ENCODE assay signal across 9 mouse cellular contexts in genomic region chr1:92137136-92137848, GRCm38 (mm10). TPM values are rescaled to one million over a fixed set of nuclear protein-coding genes. Genes with fewer than 3 reads are reported as not detected.
DNase-seq lines count a peak whose midpoint lies in the region; ATAC-seq and TF ChIP-seq lines count a peak whose summit lies in the region.
"Had no signal": no experiment of that assay in that cellular context is flagged by ENCODE, and none has a peak within 500 bp of the region (broad histone marks: within the 10 kb centered on the region; RNA-seq: fewer than 3 reads in every experiment).

No protein-coding gene starts in this region.

- H3K9me3 ChIP-seq in hindbrain, postnatal 0 days (ENCODE audit: low read length): no peaks in the 10 kb centered on the region
- H3K9me3 ChIP-seq in midbrain, embryonic 16.5 days (replicated peaks; ENCODE audit: control insufficient read depth, low read length, poor library complexity, severe bottlenecking): no peaks in the 10 kb centered on the region
- H3K9me3 ChIP-seq: limb, embryonic 15.5 days had no signal

- H3K4me1 ChIP-seq in hindbrain, postnatal 0 days (ENCODE audit: insufficient read depth, low read length): peaks cover 19% of the 10 kb centered on the region
- H3K4me1 ChIP-seq in midbrain, embryonic 16.5 days (ENCODE audit: control insufficient read depth, insufficient read depth, low read length): peaks cover 16% of the 10 kb centered on the region

- WGBS in hindbrain, postnatal 0 days: 31% methylated on average over 2 of the region's 2 CpGs
- WGBS in midbrain, embryonic 16.5 days: 82% methylated on average over 2 of the region's 2 CpGs

- no peak overlapping the region for H3K4me3 ChIP-seq in hindbrain, postnatal 0 days (ENCODE audit: low read length)
- no peak overlapping the region for H3K4me3 ChIP-seq in midbrain, embryonic 16.5 days (ENCODE audit: low read depth, low read length)
- H3K4me3 ChIP-seq: limb, embryonic 15.5 days had no signal

- no peaks in the 10 kb centered on the region for H3K36me3 ChIP-seq in hindbrain, postnatal 0 days (ENCODE audit: insufficient read depth, low read length)
- H3K36me3 ChIP-seq in midbrain, embryonic 16.5 days (ENCODE audit: control insufficient read depth, insufficient read depth, low read length): no peaks in the 10 kb centered on the region

- intact Hi-C loops in gastrocnemius, postnatal 14 days (cut with DNase I; ENCODE audit: low total_unique reads): loop anchor here (5.0 kb wide), 1 partner anchor 40 kb away; no protein-coding TSS in a partner anchor

- H3K4me2 ChIP-seq in hindbrain, postnatal 0 days (ENCODE audit: low read depth, low read length): no peak overlapping the region
- H3K4me2 ChIP-seq in midbrain, embryonic 16.5 days (ENCODE audit: low read length): no peak overlapping the region
- H3K4me2 ChIP-seq: limb, embryonic 15.5 days had no signal

- DNase-seq in layer of hippocampus, postnatal 10 days (ENCODE audit: low spot score in 2 of 2): peak; percentile 22 to 33
- no peak for DNase-seq in layer of hippocampus, adult 8-10 months (ENCODE audit: low spot score in 2 of 2)
- DNase-seq in adrenal gland, postnatal 36 days: peak; percentile 62 to 77
- peak; percentile 72 for DNase-seq in gastrocnemius, postnatal 14 days
- DNase-seq in hindbrain, postnatal 0 days (ENCODE audit: low spot score): peak; percentile 75
- no peak for DNase-seq in frontal cortex, postnatal 25 days (ENCODE audit: low spot score in 2 of 2)

- peak overlapping the region; percentile 45; the same call in 1 of the 2 replicates for H3K27ac ChIP-seq in hindbrain, postnatal 0 days
- H3K27ac ChIP-seq in midbrain, embryonic 16.5 days (ENCODE audit: low read length): peak overlapping the region; percentile 33; the same call in 1 of the 2 replicates
- H3K27ac ChIP-seq: limb, embryonic 15.5 days had no signal

- H3K27me3 ChIP-seq in hindbrain, postnatal 0 days (ENCODE audit: insufficient read depth, low read length): no peaks in the 10 kb centered on the region
- no peaks in the 10 kb centered on the region for H3K27me3 ChIP-seq in midbrain, embryonic 16.5 days (ENCODE audit: control insufficient read depth, insufficient read depth, low read depth, low read length)
- H3K27me3 ChIP-seq: limb, embryonic 15.5 days had no signal

- no peak overlapping the region for H3K9ac ChIP-seq in hindbrain, postnatal 0 days (replicated peaks; ENCODE audit: low read length)
- no peak overlapping the region for H3K9ac ChIP-seq in midbrain, embryonic 16.5 days (ENCODE audit: low read depth, low read length)
- H3K9ac ChIP-seq: limb, embryonic 15.5 days had no signal

- ATAC-seq in hindbrain, postnatal 0 days: peak; percentile 76
- ATAC-seq in midbrain, embryonic 16.5 days: no peak
- ATAC-seq in frontal cortex, adult (ENCODE audit: low TSS enrichment): no peak

- TF ChIP-seq CTCF in hindbrain, postnatal 0 days (IDR thresholded peaks at IDR 0.05; ENCODE audit: low read depth): no peak

RNA-seq across cellular contexts. Expression of gene Hdac4, which starts 58.2 kb away (rescaled TPM):
- 10 to 100 TPM; 82.4 to 96.9 TPM for total RNA-seq in layer of hippocampus, postnatal 10 days (2021)
- 100 to 1,000 TPM in 2 of 4 experiments, 10 to 100 TPM in 2; 79.8 to 118 (median 98.2) TPM for total RNA-seq in layer of hippocampus, adult 8-10 months (2022)
- total RNA-seq in adrenal gland, postnatal 36 days (2021): 10 to 100 TPM; 76.9 to 97.4 TPM
- total RNA-seq in gastrocnemius, postnatal 14 days (2021): 10 to 100 TPM; 38.8 to 40.8 TPM
- total RNA-seq in hindbrain, postnatal 0 days (2014; rRNA removed): 67.9 and 71.2 TPM in 2 replicates
- 20.2 and 22.8 TPM in 2 replicates for polyA plus RNA-seq in hindbrain, postnatal 0 days (2015; fragmentation: Nextera tagmentation; extraction: Ambion mirVana)
- 24.8 and 25.3 TPM in 2 replicates for polyA plus RNA-seq in midbrain, embryonic 16.5 days (2015; fragmentation: Nextera tagmentation; extraction: Ambion mirVana)

Comparison
In these comparisons a context has a peak if more than half of its experiments do, and no peak if none do; other contexts are left out.
1. DNase-seq: peak in layer of hippocampus, postnatal 10 days (2 of 2), adrenal gland, postnatal 36 days (2 of 2), gastrocnemius, postnatal 14 days (single experiment) and hindbrain, postnatal 0 days (single experiment); none in layer of hippocampus, adult 8-10 months (0 of 2) and frontal cortex, postnatal 25 days (0 of 2).